Mouse (Mus musculus) kidney, adult 18-20 months (tissue): ENCODE data around the gene Prss28.

Source experiments
- DNase-seq: peaks from one replicate; pipeline ENCODE4 v3.0.0; 2021

The Prss28 gene

GRCm38 (mm10) chr17:25345462-25345861 lies 37.0 kb downstream of the Prss28 start, which contains the start of gene Tpsab1:
TSS of gene Tpsab1 (minus strand) at chr17:25345562.
- no peak for DNase-seq

GRCm38 (mm10) chr17:25361291-25361690 lies 52.8 kb downstream of the Prss28 start:
- DNase-seq: no peak
